Mouse (Mus musculus): Measurements from ENCODE around the gene Elmsan1.

- TF ChIP-seq CTCF (conservative IDR thresholded peaks at IDR 0.05; ENCODE audit: low read length) (no peak), NANOG (IDR thresholded peaks at IDR 0.05; ENCODE audit: borderline replicate concordance, low read length) (no peak)
Measured at GRCm38 (mm10) chr12:84254886-84255285, 36.2 kb upstream of the Elmsan1 start.
